Mouse (Mus musculus) subcutaneous adipose tissue, adult 2 months (tissue): Measurements from ENCODE around the gene Tlk1. TPM values are rescaled to one million over a fixed set of nuclear protein-coding genes. Genes with fewer than 3 reads are reported as not detected.

Experiments
- polyA plus RNA-seq: library from polyadenylated mRNA; depleted of rRNA; stranded (reverse); fragments of >200 nt; gene quantifications from 2 replicates; pipeline ENCODE4 v1.2.3, GENCODE M21; 2012; ENCODE audit warnings: low replicate concordance; rRNA removed

Gene Tlk1
- polyA plus RNA-seq, result 9.1 and 14.3 TPM in 2 replicates

GRCm38 (mm10) chr2:70825371-70826051, at the start of gene Tlk1:
Tlk1 (minus strand) TSS chr2:70825728.

Other genes starting within 250 kb of the Tlk1 start
- gene Gorasp2, start 164.2 kb downstream of the Tlk1 start, polyA plus RNA-seq, result 124 and 129 TPM in 2 replicates
- 0.30 TPM in 1 of 2 replicates, not detected in the other for gene Gm26558, start 163.6 kb downstream of the Tlk1 start, polyA plus RNA-seq
- 4.2 and 6.5 TPM in 2 replicates for gene Dcaf17, start 229.6 kb upstream of the Tlk1 start, polyA plus RNA-seq
- 3.1 and 7.2 TPM in 2 replicates for gene Mettl8, start 229.9 kb upstream of the Tlk1 start, polyA plus RNA-seq